Mouse (Mus musculus): ENCODE measurements around the gene Ctc1. TPM values are rescaled to one million over a fixed set of nuclear protein-coding genes. Genes with fewer than 3 reads are reported as not detected.
A peak's percentile ranks its signal among the peaks of the same experiment; 100 is the strongest.

Gene Ctc1
- polyA plus RNA-seq, 1 experiment from 2014 or later = 54.4 TPM

DNA sequence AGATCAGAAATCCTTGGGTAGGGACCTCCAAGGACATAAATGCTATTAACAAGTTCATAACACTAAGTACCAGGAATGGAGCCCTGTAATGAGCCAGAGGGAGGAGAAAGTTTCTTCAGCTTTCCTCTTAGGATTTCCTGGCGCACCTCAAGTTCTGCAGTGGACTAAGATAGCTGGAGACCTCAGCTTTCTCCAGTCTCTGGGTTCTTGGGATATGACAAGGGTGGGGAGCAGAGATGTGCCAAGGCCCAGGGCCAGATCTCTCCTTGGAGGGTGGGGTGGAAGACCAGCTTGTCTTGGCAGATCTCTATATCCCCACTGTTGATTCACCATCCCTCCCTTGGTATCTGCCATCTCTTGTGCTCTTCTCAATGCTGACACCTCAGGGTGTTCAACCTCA, 40.1 kb upstream of the Ctc1 start:
- Histone ChIP-seq H3K4me2 (replicated peaks) (no peak overlapping the region), H3K4me3 (replicated peaks; ENCODE audit: low read length) (no peak overlapping the region), H3K9ac (no peak overlapping the region), H3K9me3 (ENCODE audit: control insufficient read depth, low read length) (no peaks in the 10 kb centered on the region), H3K36me3 (replicated peaks; ENCODE audit: control insufficient read depth, insufficient read depth) (no peaks in the 10 kb centered on the region), H3K27ac (no peak overlapping the region), H3K27me3 (ENCODE audit: control insufficient read depth, insufficient read depth, low read length) (no peaks in the 10 kb centered on the region), H3K4me1 (replicated peaks; ENCODE audit: control insufficient read depth, insufficient read depth, low read length) (peaks cover 6% of the 10 kb centered on the region; the same call in 1 of the 2 replicates)
- DNase-seq (ENCODE audit: low spot score) (no peak), ATAC-seq (ENCODE audit: low FRiP score) (no peak)
- WGBS = 89% methylated on average over 1 of the region's 1 CpGs

DNA sequence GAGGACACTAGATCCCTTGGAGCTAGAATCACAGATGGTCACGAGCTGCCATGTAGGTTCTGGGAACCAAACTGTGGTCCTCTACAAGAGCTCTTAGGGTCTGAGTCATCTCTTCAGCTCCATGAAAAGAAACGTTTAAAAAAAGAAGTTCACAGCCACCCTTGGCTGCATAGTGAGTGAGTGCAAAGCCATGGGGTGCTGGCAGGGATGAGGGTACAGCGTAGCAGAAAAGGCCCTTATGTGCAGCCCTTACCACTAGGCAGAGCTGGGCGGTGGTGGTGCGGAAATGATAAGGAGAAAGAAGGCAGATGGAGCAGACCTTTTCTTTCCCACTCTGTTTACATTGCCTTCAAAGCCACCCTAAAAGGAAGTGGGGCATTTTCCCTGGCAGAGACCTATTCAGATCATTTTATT, 36.4 kb upstream of the Ctc1 start:
- 73% methylated on average over 5 of the region's 5 CpGs for WGBS
- Histone ChIP-seq H3K4me3 (replicated peaks; ENCODE audit: low read length) (no peak overlapping the region), H3K9ac (no peak overlapping the region)

DNA sequence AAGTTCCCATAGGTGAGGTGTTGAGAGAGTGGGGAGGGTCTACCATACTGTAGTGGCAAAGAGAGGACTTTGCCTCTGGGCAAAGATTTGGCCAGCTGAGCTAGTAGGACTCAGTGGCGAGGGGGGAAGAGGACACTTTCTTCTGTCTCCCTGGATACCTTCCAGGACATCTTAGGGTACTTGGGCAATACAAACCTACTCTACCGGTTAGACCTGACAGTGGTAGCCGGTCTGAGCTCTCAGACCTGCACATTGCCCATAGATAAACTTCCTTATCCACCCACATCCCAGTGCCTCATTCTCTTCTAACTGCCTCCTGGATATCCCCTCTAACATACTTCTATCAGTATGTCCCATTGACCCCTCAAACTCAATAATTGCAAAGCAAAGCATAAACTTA, 34.8 kb upstream of the Ctc1 start:
- Histone ChIP-seq H3K36me3 (replicated peaks; ENCODE audit: control insufficient read depth, insufficient read depth) (peaks cover 8% of the 10 kb centered on the region; the same call in 1 of the 2 replicates), H3K4me2 (replicated peaks) (no peak overlapping the region), H3K27me3 (ENCODE audit: control insufficient read depth, insufficient read depth, low read length) (no peaks in the 10 kb centered on the region), H3K9ac (no peak overlapping the region), H3K4me3 (replicated peaks; ENCODE audit: low read length) (no peak overlapping the region), H3K4me1 (replicated peaks; ENCODE audit: control insufficient read depth, insufficient read depth, low read length) (no peaks in the 10 kb centered on the region), H3K9me3 (ENCODE audit: control insufficient read depth, low read length) (no peaks in the 10 kb centered on the region), H3K27ac (no peak overlapping the region)
- ATAC-seq (ENCODE audit: low FRiP score) = no peak
- WGBS = 72% methylated on average over 3 of the region's 3 CpGs
- DNase-seq (ENCODE audit: low spot score) = no peak

More for the DNA sequence above, 36.4 kb upstream of the Ctc1 start:
- DNase-seq (ENCODE audit: low spot score) (no peak), ATAC-seq (ENCODE audit: low FRiP score) (no peak)
- Histone ChIP-seq H3K27ac (no peak overlapping the region), H3K27me3 (ENCODE audit: control insufficient read depth, insufficient read depth, low read length) (no peaks in the 10 kb centered on the region), H3K4me1 (replicated peaks; ENCODE audit: control insufficient read depth, insufficient read depth, low read length) (no peaks in the 10 kb centered on the region), H3K9me3 (ENCODE audit: control insufficient read depth, low read length) (no peaks in the 10 kb centered on the region), H3K4me2 (replicated peaks) (no peak overlapping the region), H3K36me3 (replicated peaks; ENCODE audit: control insufficient read depth, insufficient read depth) (no peaks in the 10 kb centered on the region)

DNA sequence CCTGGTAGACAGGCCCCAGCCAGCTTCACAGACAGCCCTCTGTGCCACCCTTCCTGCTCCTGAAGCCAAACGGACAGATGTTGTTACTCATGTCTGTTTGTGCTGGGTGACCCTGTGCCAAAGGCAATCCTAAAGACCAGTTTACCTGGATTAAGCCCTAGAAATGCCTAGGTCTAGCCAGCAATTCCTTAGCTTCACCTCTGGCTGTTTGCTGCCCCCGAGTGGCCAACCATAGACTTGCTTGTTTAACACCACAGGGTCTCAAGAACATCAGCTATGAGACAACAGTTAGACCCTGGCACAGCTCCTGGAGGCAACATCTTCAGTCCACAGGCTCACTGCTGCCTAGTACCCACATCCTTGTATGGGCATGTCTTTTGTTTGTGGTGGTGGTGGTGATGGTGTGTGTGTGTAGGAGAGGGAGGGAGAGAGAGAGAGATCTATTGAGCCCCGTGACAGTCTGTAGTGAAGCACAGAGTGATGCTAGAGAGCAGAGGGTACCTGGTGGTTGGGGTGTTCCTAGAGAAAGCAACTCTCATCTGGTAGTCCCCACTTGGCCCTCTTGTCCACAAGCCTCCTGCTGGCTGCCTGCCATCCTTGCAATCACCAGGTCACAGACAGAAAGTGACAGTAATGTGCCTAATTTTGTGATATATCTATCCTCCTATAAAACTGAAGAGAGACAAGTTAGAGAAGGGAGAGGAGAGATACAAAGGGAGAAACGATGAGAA, 32.9 kb upstream of the Ctc1 start:
- H3K36me3 ChIP-seq (replicated peaks; ENCODE audit: control insufficient read depth, insufficient read depth) = peaks cover 21% of the 10 kb centered on the region
- DNase-seq (ENCODE audit: low spot score) (peak; percentile 84), ATAC-seq (ENCODE audit: low FRiP score) (peak; percentile 21; the same call in 1 of the 2 replicates)
- no peak overlapping the region for H3K4me3 ChIP-seq (replicated peaks; ENCODE audit: low read length)
- 42% methylated on average over 4 of the region's 4 CpGs for WGBS
- H3K27me3 ChIP-seq (ENCODE audit: control insufficient read depth, insufficient read depth, low read length) = no peaks in the 10 kb centered on the region
- H3K4me2 ChIP-seq (replicated peaks) = no peak overlapping the region
- no peaks in the 10 kb centered on the region for H3K9me3 ChIP-seq (ENCODE audit: control insufficient read depth, low read length)
- H3K27ac ChIP-seq = no peak overlapping the region
- H3K9ac ChIP-seq = no peak overlapping the region
- H3K4me1 ChIP-seq (replicated peaks; ENCODE audit: control insufficient read depth, insufficient read depth, low read length) = no peaks in the 10 kb centered on the region

- 79% methylated on average over 11 of the region's 11 CpGs for WGBS
- Histone ChIP-seq H3K4me2 (replicated peaks) (no peak overlapping the region), H3K9me3 (ENCODE audit: control insufficient read depth, low read length) (no peaks in the 10 kb centered on the region), H3K27me3 (ENCODE audit: control insufficient read depth, insufficient read depth, low read length) (no peaks in the 10 kb centered on the region), H3K4me1 (replicated peaks; ENCODE audit: control insufficient read depth, insufficient read depth, low read length) (no peaks in the 10 kb centered on the region), H3K9ac (no peak overlapping the region), H3K36me3 (replicated peaks; ENCODE audit: control insufficient read depth, insufficient read depth) (peaks cover 67% of the 10 kb centered on the region), H3K4me3 (replicated peaks; ENCODE audit: low read length) (no peak overlapping the region), H3K27ac (no peak overlapping the region)
- ATAC-seq (ENCODE audit: low FRiP score) (no peak), DNase-seq (ENCODE audit: low spot score) (no peak)
Observed at GRCm38 (mm10) chr11:68987365-68987882, 28.3 kb upstream of the Ctc1 start.

DNA sequence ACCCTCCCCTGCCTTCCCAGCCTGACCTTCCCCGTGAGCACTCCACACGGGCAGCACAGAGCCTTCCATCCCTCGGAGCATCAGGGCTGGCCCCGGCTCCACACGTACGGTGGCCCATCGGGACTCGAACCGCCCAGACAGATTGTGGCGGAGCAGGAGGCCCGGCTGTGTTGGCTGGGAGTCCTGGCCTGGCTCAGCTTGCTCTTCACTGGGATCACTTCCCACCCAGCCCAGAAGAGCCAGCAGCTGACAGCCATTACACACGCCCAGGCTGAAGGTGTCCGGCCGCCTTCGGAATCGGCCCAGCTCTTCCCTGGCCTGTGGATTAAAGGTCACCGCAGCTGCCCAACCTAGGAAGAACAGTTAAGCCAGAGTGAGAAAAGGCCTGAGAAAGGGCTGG, 27.4 kb upstream of the Ctc1 start:
- H3K4me1 ChIP-seq (replicated peaks; ENCODE audit: control insufficient read depth, insufficient read depth, low read length) = no peaks in the 10 kb centered on the region
- WGBS = 92% methylated on average over 17 of the region's 17 CpGs
- DNase-seq (ENCODE audit: low spot score) (no peak), ATAC-seq (ENCODE audit: low FRiP score) (no peak)
- no peak overlapping the region for H3K4me3 ChIP-seq (replicated peaks; ENCODE audit: low read length)
- no peak overlapping the region for H3K9ac ChIP-seq
- H3K27me3 ChIP-seq (ENCODE audit: control insufficient read depth, insufficient read depth, low read length) = no peaks in the 10 kb centered on the region
- H3K36me3 ChIP-seq (replicated peaks; ENCODE audit: control insufficient read depth, insufficient read depth) = peaks cover 76% of the 10 kb centered on the region
- H3K27ac ChIP-seq = no peak overlapping the region
- no peak overlapping the region for H3K4me2 ChIP-seq (replicated peaks)
- no peaks in the 10 kb centered on the region for H3K9me3 ChIP-seq (ENCODE audit: control insufficient read depth, low read length)

DNA sequence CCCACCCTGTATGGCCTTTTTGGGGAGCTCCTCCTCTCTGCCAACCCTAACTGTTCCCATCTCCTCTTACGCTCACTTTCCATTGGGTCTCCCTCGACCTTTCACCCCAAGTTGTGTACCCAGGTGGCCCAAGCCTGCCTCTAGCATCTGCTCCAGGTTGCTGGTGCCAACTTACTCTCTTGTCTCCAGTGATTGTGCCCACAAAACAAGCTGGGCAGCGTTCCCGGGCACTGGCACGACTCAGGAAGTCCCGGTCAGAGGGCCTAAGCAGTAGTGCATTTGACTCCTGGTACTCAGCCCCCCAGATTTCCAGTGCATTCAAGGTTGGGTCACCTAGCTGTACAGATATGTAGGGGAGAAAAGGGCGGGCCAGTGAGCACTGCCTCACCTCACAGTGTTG, 22.6 kb upstream of the Ctc1 start:
- H3K27ac ChIP-seq = no peak overlapping the region
- no peak overlapping the region for H3K4me2 ChIP-seq (replicated peaks)
- ATAC-seq (ENCODE audit: low FRiP score) = no peak
- H3K4me1 ChIP-seq (replicated peaks; ENCODE audit: control insufficient read depth, insufficient read depth, low read length) = no peaks in the 10 kb centered on the region
- H3K27me3 ChIP-seq (ENCODE audit: control insufficient read depth, insufficient read depth, low read length) = no peaks in the 10 kb centered on the region
- H3K9me3 ChIP-seq (ENCODE audit: control insufficient read depth, low read length) = no peaks in the 10 kb centered on the region
- no peak for DNase-seq (ENCODE audit: low spot score)
- peaks cover 93% of the 10 kb centered on the region for H3K36me3 ChIP-seq (replicated peaks; ENCODE audit: control insufficient read depth, insufficient read depth)
- 94% methylated on average over 7 of the region's 7 CpGs for WGBS
- no peak overlapping the region for H3K4me3 ChIP-seq (replicated peaks; ENCODE audit: low read length)
- H3K9ac ChIP-seq = no peak overlapping the region

- Histone ChIP-seq H3K4me1 (replicated peaks; ENCODE audit: control insufficient read depth, insufficient read depth, low read length) (no peaks in the 10 kb centered on the region), H3K4me2 (replicated peaks) (no peak overlapping the region), H3K27ac (no peak overlapping the region), H3K9me3 (ENCODE audit: control insufficient read depth, low read length) (no peaks in the 10 kb centered on the region), H3K9ac (no peak overlapping the region), H3K36me3 (replicated peaks; ENCODE audit: control insufficient read depth, insufficient read depth) (peaks cover 93% of the 10 kb centered on the region), H3K27me3 (ENCODE audit: control insufficient read depth, insufficient read depth, low read length) (no peaks in the 10 kb centered on the region), H3K4me3 (replicated peaks; ENCODE audit: low read length) (no peak overlapping the region)
- WGBS = 97% methylated on average over 3 of the region's 3 CpGs
- DNase-seq (ENCODE audit: low spot score) (no peak), ATAC-seq (ENCODE audit: low FRiP score) (no peak)
Observed at GRCm38 (mm10) chr11:68994377-68994776, 21.3 kb upstream of the Ctc1 start.

- H3K36me3 ChIP-seq (replicated peaks; ENCODE audit: control insufficient read depth, insufficient read depth) = peaks cover 93% of the 10 kb centered on the region
- H3K9ac ChIP-seq = no peak overlapping the region
- no peak overlapping the region for H3K4me2 ChIP-seq (replicated peaks)
- H3K9me3 ChIP-seq (ENCODE audit: control insufficient read depth, low read length) = no peaks in the 10 kb centered on the region
- H3K27me3 ChIP-seq (ENCODE audit: control insufficient read depth, insufficient read depth, low read length) = no peaks in the 10 kb centered on the region
- no peak for DNase-seq (ENCODE audit: low spot score)
- ATAC-seq (ENCODE audit: low FRiP score) = no peak
- no peak overlapping the region for H3K27ac ChIP-seq
- H3K4me1 ChIP-seq (replicated peaks; ENCODE audit: control insufficient read depth, insufficient read depth, low read length) = no peaks in the 10 kb centered on the region
- 96% methylated on average over 4 of the region's 4 CpGs for WGBS
- no peak overlapping the region for H3K4me3 ChIP-seq (replicated peaks; ENCODE audit: low read length)
Observed at GRCm38 (mm10) chr11:68997080-68997479, 18.6 kb upstream of the Ctc1 start.

All from hindbrain, embryonic 14.5 days (tissue).